Comparison of ENCODE assay signal across 15 mouse cellular contexts in genomic region chr3:135841716-135842511, GRCm38 (mm10). TPM values are rescaled to one million over a fixed set of nuclear protein-coding genes. Genes with fewer than 3 reads are reported as not detected.
DNase-seq lines count a peak whose midpoint lies in the region; ATAC-seq lines count a peak whose summit lies in the region.
"Had no signal": no experiment of that assay in that cellular context is flagged by ENCODE, and none has a peak within 500 bp of the region (broad histone marks: within the 10 kb centered on the region; RNA-seq: fewer than 3 reads in every experiment).

No protein-coding gene starts in this region.

- H3K4me2 ChIP-seq in intestine, embryonic 16.5 days (ENCODE audit: low read depth, low read length) = no peak overlapping the region
- H3K4me2 ChIP-seq in liver, embryonic 16.5 days (ENCODE audit: low read depth, low read length) = no peak overlapping the region
- H3K4me2 ChIP-seq: limb, embryonic 12.5 days; neural tube, embryonic 13.5 days had no signal

- 45% methylated on average over 7 of the region's 7 CpGs for WGBS in intestine, embryonic 16.5 days
- 45% methylated on average over 7 of the region's 7 CpGs for WGBS in liver, embryonic 16.5 days (ENCODE audit: insufficient replicate concordance)

- H3K27ac ChIP-seq in intestine, embryonic 16.5 days (ENCODE audit: low read length) = no peak overlapping the region; the same call in 1 of the 2 replicates
- peak overlapping the region; percentile 4; the same call in 1 of the 2 replicates for H3K27ac ChIP-seq in liver, embryonic 16.5 days (ENCODE audit: low read length)
- H3K27ac ChIP-seq: hindbrain, embryonic 10.5 days; limb, embryonic 12.5 days; macrophage; neural tube, embryonic 13.5 days had no signal

- H3K9me3 ChIP-seq in intestine, embryonic 16.5 days (ENCODE audit: control insufficient read depth, low read length) = no peaks in the 10 kb centered on the region
- no peaks in the 10 kb centered on the region for H3K9me3 ChIP-seq in liver, embryonic 16.5 days (replicated peaks; ENCODE audit: control insufficient read depth, low read length)
- H3K9me3 ChIP-seq: hindbrain, embryonic 10.5 days; limb, embryonic 12.5 days; neural tube, embryonic 13.5 days had no signal

- H3K9ac ChIP-seq in intestine, embryonic 16.5 days (ENCODE audit: low read depth, low read length) = no peak overlapping the region
- no peak overlapping the region for H3K9ac ChIP-seq in liver, embryonic 16.5 days (ENCODE audit: low read depth, low read length)
- H3K9ac ChIP-seq: limb, embryonic 12.5 days; neural tube, embryonic 13.5 days had no signal

- DNase-seq in A20 (ENCODE audit: low read depth, low spot score) = peak; percentile 15
- DNase-seq in kidney, postnatal 10 days = peak; percentile 26
- DNase-seq in left cerebral cortex, postnatal 25 days (ENCODE audit: low spot score in 2 of 2) = no peak
- DNase-seq in urinary bladder, postnatal 36 days (ENCODE audit: low spot score in 2 of 2) = no peak
- no peak for DNase-seq in lung, postnatal 10 days
- DNase-seq: adrenal gland, postnatal 36 days; cerebellum, postnatal 14 days had no signal

- intact Hi-C loops in left cerebral cortex, postnatal 25 days (cut with DNase I) = no loop called here

- H3K36me3 ChIP-seq in intestine, embryonic 16.5 days (ENCODE audit: control insufficient read depth, insufficient read depth, low read length) = no peaks in the 10 kb centered on the region
- H3K36me3 ChIP-seq in liver, embryonic 16.5 days (ENCODE audit: control insufficient read depth, insufficient read depth) = no peaks in the 10 kb centered on the region
- H3K36me3 ChIP-seq: hindbrain, embryonic 10.5 days; limb, embryonic 12.5 days; neural tube, embryonic 13.5 days had no signal

- H3K27me3 ChIP-seq in intestine, embryonic 16.5 days (replicated peaks; ENCODE audit: control insufficient read depth, insufficient read depth, low read length) = no peaks in the 10 kb centered on the region
- no peaks in the 10 kb centered on the region for H3K27me3 ChIP-seq in liver, embryonic 16.5 days (ENCODE audit: control insufficient read depth, insufficient read depth, low read depth, low read length)
- H3K27me3 ChIP-seq: limb, embryonic 12.5 days; neural tube, embryonic 13.5 days had no signal

- H3K4me1 ChIP-seq in intestine, embryonic 16.5 days (ENCODE audit: control insufficient read depth, insufficient read depth, low read length) = peaks cover 18% of the 10 kb centered on the region
- H3K4me1 ChIP-seq in liver, embryonic 16.5 days (ENCODE audit: control insufficient read depth, low read depth, low read length) = peaks cover 41% of the 10 kb centered on the region
- H3K4me1 ChIP-seq: neural tube, embryonic 13.5 days had no signal

- no peak overlapping the region for H3K4me3 ChIP-seq in intestine, embryonic 16.5 days (ENCODE audit: low read length)
- no peak overlapping the region for H3K4me3 ChIP-seq in liver, embryonic 16.5 days (ENCODE audit: low read depth, low read length)
- H3K4me3 ChIP-seq: hindbrain, embryonic 10.5 days; limb, embryonic 12.5 days; neural tube, embryonic 13.5 days had no signal

- ATAC-seq in intestine, embryonic 16.5 days = peak; percentile 29; the same call in 1 of the 2 replicates
- peak; percentile 20 for ATAC-seq in liver, embryonic 16.5 days (ENCODE audit: low read depth)
- ATAC-seq: activated CD4-positive, CD25-positive, alpha-beta regulatory T cell, adult 4 months; CD4-positive, CD25-positive, alpha-beta regulatory T cell, adult 4 months had no signal

RNA-seq across cellular contexts. Expression of gene Slc39a8, which starts 16.8 kb away (rescaled TPM):
- 22.7 and 32.3 TPM in 2 replicates for polyA plus RNA-seq in intestine, embryonic 16.5 days (2015; fragmentation: Nextera tagmentation; extraction: Ambion mirVana)
- polyA plus RNA-seq in liver, embryonic 16.5 days (2015; fragmentation: Nextera tagmentation; extraction: Ambion mirVana) = 31.5 and 33.8 TPM in 2 replicates
- total RNA-seq in left cerebral cortex, postnatal 25 days (2021) = 1 to 10 TPM; 3.5 to 3.9 TPM

Comparison
In these comparisons a context has a peak if more than half of its experiments do, and no peak if none do; other contexts are left out.
1. DNase-seq: peak in A20 (single experiment) and kidney, postnatal 10 days (single experiment); none in left cerebral cortex, postnatal 25 days (0 of 2), urinary bladder, postnatal 36 days (0 of 2) and lung, postnatal 10 days (single experiment).